Mouse (Mus musculus) stomach, postnatal 0 days (tissue): ENCODE results near the gene Sema4g.

Source experiments
- CTCF ChIP-seq: IDR thresholded peaks from 2 replicates; pipeline ENCODE4 v1.5.1; 2016; ENCODE audit warnings: antibody characterized with exemption, low read depth, mild to moderate bottlenecking, moderate library complexity
- EP300 ChIP-seq: optimal IDR thresholded peaks from 2 replicates; pipeline ENCODE3; 2016; ENCODE audit warnings: antibody characterized with exemption

DNA sequence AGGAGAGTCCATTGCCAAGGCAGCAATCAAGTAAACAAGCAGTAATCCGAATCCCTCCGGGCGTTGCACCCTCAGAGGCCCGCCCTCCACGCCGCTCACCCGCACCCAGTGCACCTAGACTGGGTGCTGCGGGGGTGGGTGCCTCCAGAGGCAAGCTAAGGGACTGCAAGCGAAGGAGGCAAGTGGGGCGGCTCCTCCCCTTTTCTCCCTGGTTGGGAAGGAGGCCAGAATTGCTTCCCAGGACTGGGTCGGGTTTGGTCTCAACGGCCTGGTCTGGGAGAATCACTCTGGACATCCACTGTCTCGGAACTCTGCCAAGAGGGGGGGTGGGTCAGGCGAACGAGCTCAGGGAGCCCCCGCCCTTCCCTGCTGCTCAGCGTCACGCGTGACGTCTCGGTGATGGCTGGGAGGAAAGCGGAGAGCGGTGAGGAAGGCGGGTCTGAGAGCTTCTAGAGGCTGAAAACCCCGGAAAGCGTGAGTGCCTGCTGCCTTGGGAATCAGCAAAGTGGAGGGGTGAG lies 58.6 kb downstream of the Sema4g start, which contains the start of gene Sfxn3:
- no peak for TF ChIP-seq EP300
- TF ChIP-seq CTCF, result peak; percentile 84
